Mouse (Mus musculus): ENCODE data around the gene Etv6.

GRCm38 (mm10) chr6:134113168-134113567 lies 77.7 kb downstream of the Etv6 start:
- TF ChIP-seq CTCF (IDR thresholded peaks at IDR 0.05; ENCODE audit: low read depth) (no peak), EP300 (IDR thresholded peaks at IDR 0.05; ENCODE audit: low read depth) (no peak)
